Mouse (Mus musculus): Measurements from ENCODE around the gene Pigm.

Pigm gene

DNA sequence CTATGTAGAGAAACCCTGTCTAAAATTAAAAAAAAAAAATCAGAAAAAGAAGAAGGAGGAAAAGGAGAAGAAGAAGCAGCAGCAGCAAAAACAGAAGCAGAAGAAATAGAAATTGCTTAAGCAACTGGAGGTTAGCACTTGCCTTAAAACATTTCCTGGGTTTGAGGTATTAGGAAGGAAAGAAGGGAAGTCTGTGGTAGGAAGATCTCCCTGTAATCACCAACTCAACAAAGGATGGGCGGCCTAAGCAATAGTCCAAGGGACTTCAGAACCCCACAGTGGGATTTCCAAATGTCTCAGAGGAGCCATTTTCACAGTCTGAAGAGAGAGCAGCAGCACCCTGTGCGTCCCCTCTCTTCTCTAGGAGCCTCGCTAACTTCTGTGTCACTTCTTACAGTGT is 23.9 kb upstream of the Pigm start:
- DNase-seq, result no peak

DNA sequence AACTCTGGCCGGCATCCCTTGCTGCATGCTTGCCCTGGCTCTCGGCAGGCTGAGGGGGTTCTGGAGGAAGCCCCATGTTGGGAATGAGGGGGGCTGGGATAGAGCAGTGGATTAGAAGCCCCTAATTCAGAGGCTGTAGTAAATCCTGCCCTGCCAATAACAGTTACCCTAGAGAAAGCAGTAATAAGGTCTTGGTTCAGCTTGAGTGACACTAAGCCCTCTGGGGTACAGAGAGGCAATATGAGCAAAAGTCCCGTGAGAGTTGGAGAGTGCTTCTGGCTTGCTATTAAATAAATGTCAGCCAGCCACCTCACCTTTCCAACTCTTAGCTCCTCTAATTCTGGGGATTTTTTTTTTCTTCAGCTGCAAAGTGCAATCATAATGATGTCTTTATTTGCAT is 21.0 kb upstream of the Pigm start:
- DNase-seq, result no peak

DNA sequence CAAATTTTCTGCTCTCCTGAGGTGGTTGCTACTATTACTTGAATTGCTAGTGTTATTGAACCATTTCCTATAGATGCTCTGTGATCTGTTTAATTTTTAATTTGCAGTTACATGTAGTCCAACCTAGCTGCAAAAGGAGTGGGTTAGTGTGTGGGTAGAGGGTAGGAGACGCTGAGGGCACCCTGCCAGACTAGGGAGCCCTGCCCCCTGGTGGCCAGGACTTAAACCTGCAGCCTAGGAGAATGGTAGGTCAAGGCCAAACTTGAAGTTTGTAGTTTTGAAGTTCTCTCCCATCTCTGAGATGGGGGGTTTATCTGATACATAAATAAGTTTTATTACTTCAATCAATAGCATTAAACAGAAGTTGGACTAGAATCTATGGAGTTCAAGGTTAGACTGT is 18.8 kb upstream of the Pigm start:
- DNase-seq, result peak; percentile 52 to 82

DNA sequence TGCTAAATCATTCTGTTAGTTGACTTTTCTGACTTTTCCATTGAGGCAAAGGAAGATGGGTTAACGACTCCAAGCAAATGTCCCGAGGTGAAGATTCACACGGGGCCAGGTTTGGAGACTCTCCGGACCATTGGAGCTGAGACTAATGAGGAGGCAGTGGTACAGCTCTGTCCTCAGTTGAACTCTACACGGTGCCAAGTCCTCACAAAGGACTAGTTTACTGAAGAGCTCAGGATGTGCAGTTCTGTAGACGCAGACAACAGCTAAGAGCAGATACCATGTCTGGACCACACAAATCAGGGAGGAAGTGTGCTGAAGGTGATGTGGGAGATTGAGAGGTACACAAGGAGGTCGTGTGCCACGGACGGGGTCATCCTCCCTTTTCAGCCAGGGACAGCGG is 18.0 kb upstream of the Pigm start:
- peak in 1 of 2 experiments; percentile 29 for DNase-seq

DNA sequence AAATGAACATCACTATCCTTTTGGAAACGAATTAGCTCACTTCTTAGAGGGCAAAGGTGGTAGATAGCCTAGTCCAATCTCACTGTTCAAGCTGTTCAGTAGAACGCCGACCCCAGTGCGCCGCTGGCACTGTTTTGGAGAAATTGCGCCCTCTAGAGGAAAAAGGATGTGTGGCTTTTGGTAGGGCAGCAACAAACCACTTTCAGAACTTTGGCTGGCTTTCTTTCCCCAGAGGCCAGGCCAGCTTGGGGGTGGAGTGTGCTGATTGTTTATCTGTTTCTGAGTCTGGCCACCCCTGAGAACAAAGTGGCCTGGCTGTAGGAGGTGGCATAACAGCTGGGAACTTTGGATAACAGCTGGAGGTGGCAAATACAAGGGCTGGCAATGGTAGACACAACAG is 11.7 kb upstream of the Pigm start:
- DNase-seq, result peak; percentile 50 to 63

DNA sequence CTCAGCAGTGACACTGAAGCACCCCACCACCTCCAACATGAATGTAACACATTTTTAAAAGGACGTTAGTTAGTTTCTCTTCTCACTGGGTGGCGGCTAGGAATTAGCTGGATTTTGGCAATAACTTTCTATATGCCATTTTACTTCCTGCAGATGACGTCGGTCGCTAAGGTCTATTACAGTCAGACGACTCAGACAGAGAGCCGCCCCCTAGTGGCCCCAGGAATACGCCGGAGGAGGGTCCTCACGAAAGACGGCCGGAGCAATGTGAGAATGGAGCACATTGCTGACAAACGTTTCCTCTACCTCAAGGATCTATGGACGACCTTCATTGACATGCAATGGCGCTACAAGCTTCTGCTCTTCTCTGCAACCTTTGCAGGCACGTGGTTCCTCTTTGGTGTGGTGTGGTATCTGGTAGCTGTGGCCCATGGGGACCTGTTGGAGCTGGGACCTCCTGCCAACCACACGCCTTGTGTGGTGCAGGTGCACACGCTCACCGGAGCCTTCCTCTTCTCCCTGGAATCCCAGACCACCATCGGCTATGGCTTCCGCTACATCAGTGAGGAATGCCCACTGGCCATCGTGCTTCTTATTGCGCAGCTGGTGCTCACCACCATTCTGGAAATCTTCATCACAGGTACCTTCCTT is 7.5 kb upstream of the Pigm start:
- peak; percentile 44 to 76 for DNase-seq

DNA sequence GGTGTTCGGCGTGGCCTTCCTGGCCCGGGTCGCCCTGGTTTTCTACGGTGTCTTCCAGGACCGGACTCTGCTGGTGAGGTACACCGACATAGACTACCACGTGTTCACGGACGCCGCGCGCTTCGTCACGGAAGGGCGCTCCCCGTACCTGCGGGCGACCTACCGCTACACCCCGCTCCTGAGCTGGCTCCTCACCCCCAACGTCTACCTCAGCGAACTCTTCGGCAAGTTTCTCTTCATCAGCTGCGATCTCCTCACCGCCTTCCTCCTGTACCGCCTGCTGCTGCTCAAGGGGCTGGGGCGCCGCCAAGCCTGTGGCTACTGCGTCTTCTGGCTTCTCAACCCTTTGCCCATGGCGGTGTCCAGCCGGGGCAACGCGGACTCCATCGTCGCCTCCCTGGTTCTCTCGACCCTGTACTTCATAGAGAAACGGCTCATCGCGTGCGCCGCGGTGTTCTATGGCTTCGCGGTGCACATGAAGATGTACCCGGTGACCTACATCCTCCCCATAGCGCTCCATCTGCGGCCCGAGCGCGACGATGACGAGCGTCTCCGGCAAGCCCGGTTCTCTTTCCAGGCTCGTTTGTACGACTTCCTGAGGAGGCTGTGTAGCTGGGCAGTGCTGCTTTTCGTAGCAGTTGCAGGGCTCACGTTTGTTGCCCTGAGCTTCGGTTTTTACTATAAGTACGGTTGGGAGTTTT is 562 bp downstream of the Pigm start:
- peak; percentile 16 to 43 for DNase-seq

DNA sequence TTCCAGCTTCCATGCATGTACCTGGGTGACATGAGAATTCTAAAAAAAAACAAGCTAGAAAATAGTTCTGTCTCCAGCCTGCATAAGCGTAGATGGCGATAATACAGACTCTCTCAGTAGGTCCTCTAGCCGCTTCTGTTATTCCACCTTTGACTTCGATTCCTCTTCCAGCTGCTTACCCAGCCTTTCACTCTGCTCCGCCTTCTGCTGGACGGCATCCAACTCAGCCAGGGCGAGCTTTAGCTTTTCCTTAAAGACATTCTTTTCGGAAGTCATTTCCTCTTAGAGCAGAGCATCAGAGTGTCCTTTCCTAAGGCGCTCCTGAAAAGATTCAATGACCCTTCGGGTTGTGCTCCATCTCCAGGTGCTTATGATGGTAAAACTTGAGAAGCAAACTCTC is 3.7 kb downstream of the Pigm start:
- DNase-seq, result peak; percentile 60 to 85

DNA sequence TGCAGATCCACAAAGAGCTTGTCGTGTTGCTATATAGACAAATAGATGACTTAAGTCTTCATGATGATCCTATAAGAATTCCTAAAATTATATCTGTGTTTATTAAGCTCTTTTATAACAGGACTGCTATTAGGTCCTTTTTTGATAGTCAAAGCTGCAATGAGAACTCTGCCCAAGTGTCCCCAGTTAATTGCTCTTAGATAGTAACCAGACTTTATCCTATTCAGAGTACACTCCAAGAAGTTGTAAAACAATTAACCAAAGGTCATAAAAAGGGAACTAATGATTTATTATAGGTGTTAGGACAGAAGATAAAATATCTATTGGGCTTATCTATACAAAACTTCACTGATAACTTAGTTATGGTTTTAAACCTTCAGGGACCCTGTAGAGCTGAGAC is 5.7 kb downstream of the Pigm start:
- DNase-seq, result no peak

DNA sequence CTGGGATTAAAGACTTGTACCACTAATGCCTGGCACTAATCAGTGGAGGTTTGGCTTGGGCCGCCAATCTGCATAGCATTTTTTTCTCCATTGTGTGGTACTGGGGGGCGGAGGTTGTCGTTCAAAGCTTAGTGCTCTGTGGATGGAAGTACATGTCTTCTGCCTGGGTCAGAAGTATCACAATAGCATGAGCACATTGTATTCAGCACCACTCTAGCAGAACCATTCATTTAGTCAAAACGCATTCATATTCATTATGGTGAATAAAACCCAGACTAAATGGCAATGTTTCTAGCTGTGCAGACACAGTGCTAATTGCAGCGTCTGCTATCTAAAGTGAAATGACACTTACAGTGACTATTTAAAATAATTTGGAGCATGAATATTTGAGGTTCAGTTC is 10.9 kb downstream of the Pigm start:
- no peak for DNase-seq

DNA sequence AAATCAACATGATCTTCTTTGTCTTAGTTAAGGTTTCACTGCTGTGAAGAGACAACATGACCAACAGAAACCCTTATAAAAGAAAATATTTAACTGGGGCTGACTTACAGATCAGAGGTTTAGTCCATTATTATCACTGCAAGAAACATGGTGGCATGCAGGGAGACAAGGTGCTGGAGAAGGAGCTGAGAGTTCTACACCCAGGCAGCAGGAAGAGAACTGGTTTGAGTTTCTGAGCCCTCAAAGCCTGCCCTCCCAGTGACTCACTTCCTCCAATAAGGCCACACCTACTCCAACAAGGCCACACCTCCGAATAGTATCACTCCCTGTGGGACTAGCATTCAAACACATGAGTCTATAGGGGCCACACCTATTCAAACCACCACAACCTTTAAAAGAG is 14.4 kb downstream of the Pigm start:
- DNase-seq, result no peak

DNA sequence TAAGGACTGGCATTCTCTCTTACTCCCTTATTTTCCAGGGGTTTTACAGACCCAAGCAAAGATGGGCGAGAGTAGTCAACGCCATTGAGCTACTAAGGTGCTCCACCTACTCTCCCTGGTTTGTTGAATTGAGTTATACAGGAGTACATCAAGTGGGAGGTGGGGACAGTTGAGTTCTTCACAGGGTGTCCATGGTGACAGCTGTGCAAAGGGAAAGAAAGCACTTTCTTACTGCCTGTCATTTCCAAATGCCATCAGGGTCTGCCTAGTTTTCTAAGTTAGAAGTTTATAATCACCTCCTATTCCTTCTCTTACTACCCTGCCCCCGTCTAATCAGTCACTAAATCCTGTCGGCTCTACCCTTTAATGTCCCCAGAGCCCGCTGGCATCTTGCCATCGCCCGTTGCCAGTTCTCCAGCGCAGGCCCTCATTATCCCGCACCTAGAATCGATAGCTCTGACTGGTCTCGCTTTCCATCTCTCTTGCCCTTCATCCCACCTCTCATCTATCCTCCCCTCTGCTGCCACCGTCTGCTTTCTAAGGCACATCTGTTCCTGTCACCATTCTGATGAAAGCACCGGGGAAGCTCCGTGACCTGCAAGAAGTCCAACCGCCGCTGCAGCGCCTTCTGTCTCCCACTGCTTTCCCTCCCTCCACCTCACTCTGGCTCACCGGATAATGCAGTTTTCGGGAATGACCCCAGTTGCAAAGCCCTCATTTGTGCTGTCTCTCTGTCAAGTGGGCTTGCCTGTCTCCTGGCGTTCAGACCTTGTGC is 15.6 kb downstream of the Pigm start:
- peak in 1 of 2 experiments; percentile 50 for DNase-seq

DNA sequence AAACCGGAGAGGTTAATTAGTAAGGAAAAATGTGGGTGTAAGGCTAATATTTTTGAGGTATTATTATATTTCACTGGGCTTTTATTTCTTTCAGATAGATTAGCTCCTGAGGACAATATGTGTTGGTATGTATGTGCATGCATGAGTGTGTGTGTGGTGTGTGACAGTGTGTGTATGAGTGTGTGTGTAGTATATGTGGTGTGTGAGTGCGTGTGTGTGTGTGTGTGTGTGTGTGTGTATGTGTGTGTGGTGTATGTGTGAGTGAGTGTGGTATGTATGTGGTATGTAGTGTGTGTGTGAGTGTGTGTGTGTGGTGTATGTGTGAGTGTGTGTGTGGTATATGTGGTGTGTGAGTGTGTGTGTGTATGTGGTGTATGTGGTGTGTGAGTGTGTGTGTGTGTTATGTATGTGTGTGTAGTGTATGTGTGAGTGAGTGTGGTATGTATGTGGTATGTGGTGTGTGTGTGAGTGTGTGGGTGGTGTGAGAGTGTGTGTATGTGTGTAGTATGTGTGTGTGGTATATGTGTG is 16.4 kb downstream of the Pigm start:
- no peak for DNase-seq

DNA sequence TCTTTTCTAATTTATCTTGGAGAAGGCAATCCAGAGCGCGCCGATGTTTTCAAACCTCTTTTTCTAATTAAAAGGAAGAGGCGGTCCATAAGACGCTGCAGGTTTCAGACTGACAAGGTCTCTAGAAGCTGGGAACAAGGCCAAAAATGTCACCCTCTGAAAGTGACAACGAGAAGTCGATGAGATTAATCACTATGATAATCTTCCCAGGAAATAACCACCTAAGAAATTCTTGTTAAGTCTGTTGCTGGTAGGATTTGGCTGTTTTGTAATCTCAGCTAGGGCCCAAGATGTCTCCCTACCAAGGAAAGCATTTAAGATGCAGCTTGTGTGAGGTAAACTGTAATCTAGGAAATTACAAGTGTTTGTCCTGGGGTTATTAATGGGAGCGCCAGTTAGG is 17.4 kb downstream of the Pigm start:
- no peak for DNase-seq

DNA sequence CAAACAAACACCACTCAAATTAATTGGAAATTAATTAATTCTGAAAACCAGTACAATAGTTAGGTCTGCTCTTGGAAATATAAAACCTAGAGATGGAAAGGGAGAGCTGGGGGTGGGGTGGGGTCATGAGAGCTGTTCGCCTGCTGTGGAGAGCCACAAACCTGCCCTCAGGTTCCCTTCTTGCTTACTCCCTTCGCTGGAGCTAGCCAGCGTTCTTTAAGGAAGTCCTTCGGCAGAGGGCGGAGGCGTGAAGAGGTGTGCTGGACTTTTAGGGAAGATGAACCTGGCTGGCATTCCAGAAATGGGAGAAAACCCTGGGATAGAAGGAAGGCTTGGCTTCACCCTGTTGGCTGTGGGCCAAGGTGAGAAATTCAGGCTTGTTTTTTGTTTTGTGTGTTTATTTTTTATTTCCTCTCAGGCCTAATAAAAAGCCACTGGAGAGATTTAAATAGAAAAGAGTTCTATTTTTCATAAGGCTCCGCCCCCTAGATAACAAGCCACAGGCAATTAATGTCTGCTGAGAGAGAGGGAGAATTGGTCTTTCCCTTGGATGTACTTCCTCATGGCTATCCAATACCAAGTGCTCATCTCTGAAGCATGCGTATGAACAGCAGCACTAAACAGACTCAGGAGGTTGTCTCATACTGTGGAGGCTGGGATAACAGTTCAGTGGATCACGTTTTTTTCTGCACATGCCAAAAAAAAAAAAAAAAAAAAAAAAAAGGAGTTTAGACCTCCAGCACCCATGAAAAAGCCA is 20.8 kb downstream of the Pigm start:
- DNase-seq, result no peak

DNA sequence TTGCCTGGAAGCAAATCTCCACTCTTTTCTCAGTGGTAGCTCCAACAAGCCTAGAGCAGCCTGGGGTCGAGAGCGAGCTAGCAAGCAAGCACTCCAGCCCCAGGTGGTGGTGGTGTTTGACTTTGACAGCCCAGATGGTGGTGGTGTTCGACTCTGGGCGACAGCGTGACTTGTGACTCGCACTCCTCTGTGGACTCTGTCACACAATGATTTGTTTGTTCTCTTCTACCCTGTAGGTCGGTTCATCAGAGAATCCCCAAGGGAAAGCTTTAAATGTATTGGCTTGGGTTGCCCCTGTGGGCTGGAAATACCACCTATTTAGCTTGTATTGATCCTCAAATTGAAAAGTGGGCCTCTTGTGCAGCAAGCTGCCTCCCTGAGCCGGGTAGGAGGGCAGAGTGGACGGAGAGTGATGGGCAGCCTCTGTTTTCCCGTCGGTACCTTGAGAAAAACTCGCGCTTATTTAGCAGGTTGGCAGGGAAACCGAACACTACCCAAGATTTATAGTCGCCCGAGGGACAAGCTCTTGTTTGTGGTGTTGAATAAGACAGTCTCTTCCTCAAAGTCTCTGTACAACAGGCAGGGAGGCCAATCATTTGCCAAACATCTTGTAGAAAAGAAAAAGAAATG is 29.8 kb downstream of the Pigm start:
- no peak for DNase-seq

DNA sequence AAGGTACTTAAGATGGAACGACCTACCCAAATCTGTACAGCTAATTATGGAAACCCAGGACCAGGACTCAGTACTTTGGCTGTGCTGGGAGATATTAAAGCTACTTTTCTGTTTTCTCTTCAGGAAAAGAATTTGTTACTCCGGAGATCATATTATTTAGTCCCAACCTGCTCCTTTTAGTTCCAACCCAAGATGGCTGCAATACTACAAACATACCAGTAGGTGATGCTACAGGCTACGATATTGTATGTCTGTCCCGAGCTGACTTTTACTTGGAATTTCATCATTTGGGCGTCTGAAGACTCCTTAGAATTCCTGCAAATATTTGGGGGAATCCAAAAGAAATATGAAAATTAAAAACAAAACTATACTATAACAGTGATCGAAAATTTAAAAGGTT is 32.6 kb downstream of the Pigm start:
- DNase-seq, result peak in 1 of 2 experiments; percentile 49

DNA sequence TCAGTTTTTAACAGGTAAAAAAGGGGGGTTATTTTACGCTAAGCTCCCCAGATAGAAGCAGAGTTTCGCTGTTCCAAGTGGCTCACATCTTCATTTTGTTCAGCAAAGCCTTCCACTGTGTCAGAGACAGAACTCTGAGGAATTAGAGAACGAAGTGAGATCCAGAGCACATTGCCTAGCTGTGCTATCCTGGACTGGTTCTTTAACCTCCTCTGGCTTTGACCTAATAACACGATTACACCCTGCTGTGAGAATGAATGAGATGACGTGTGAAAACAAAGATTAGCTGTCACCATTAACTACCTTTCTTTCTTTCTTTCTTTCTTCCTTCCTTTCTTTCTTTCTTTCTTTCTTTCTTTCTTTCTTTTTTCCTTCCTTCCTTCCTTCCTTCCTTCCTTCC is 33.1 kb downstream of the Pigm start:
- no peak for DNase-seq

DNA sequence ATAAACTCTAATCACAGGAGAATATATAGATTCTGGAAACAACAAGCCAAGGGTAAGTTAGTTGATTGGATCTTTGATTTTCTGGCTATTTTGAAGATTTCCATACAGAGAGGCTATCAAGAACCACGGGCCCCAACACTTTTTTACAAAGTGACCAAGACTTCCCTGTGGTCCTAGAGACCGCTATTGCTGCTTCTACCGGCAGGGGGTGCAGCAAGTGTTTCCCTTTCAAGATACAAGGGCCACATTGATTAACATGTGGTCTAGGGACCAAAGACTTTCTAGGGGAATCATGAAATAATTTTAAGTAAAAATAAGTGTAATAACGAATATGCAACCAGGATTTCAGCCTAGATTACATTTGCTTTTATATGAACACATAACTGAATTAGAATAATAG is 34.5 kb downstream of the Pigm start:
- DNase-seq, result peak; percentile 74 to 89

DNA sequence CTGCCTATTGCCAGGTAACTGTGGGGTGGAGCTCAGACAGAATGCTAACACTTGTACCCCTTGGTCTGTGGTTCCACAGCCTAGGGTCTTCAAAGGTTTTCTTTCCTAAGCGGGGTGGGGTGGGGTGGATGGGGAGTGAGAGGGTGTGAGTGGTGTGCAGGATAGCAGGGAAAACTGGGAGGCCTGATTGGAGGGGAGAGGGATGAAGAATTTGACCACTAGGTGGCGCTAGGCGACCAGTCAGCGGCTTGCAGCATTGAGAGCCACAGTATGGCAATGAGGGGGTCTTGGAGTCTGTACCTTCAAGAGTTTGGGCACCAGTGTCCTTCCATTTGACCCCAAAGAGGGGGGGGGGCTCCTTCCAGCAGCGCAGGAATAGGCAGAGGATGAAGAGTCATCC is 35.9 kb downstream of the Pigm start:
- peak; percentile 71 to 91 for DNase-seq

DNA sequence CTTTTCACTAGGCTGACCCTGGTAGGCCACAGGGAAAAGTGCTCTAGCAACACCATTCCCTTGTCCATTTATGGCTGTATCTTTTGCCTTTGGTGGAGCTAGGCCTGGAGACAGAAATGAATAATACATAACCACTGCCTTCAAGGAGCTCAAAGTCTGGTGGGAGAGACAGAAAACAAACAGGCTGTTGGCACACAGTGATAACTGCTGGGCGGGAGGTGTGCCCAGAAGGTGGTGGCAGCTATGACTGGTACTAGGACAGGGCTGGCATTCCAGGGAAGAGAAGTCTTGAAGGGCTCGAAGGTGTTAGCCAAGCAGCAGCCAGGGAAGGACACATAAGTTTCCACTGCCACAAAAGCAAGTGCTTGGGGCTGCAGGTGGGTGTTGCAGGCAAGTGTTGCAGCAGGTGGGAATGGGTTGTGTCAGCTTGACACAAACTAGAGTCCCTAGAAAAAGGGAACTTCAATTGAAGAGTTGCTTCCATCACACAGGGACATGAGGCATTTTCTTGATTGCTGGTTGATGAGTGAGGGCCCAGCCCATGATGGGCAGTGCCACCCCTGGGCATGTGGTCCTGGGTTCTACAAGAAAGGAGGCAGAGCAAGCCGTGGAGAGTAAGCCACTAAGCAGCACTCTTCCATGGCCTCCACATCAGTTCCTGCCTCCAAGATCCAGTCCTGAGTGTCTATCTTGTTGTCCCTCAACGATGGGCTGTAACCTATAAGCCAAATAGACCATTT is 37.3 kb downstream of the Pigm start:
- peak in 1 of 2 experiments; percentile 32 for DNase-seq

DNA sequence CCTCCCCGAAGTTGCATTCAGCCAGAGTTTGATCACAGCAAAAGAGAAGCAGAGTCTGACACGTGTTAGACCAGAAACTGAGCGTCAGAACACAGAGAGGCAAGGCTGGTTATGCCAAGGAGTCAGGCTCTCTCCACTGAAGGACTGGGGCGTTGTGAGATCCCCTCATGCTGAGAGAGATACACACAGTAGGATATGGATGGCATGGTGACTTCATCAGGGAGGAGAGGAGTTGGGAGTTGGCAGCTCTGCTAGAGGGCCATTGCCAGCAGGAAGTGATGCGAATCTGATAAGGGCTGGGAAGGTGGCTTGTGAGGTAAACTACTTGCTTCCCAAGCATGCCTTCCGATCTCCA is 37.9 kb downstream of the Pigm start:
- no peak for DNase-seq
